Mouse (Mus musculus): Measurements from ENCODE around the gene Tbrg4.

Tbrg4 gene

GRCm38 (mm10) chr11:6589838-6590237 is 36.0 kb downstream of the Tbrg4 start:
- no peak for DNase-seq

DNA sequence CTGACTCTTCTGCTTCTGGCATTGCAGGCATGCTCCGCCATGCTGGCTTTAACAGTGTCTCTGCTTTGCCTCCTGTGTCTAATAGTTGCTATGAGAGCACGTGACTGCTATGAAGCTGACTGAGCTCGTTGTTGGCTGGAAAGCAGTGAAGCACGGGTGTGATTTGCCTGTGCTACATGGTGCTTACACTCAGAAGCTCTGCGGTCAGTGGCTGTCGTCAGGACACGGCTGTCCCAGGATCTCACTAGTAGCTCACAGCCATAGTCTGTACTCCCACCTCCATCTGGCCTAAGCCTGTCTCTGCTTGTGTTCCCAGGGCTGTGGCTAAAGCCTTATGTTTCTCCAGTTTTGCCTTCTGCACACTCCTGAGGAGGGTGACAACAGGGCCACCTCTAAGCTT is 37.6 kb downstream of the Tbrg4 start:
- DNase-seq: no peak

DNA sequence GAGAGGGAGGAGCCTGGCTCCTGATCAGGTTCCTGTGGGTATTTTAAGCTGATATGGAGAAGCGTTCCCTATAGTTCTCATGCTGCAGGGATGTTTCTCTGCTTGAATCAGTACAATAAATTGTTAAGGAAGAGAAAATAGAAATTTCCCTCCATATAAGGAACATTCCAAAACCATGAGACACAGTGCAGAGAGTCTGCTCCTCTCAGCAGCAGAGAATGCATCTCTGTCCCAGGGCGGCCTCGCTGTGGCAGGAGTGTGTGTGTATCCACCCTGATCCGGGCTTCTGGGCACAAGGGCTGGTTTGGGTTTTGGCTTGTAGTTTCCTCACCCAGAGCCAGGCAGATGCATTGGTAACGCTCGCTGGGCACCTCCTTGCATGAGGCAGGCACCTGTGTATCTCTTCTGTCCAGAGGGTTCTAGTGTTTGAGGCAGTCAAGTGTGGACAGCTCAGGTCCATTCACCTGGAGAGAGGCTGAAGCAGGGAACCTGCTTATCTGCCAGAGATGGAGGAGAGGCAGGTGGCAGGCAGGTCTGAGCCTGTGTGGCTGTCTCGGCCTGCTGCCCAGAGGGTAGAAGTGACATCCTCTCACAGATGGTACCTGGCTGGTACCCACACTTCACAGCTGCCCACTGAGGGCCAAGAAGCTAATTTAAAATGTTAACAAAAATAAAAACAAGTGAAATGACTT is 38.5 kb downstream of the Tbrg4 start:
- no peak for DNase-seq

DNA sequence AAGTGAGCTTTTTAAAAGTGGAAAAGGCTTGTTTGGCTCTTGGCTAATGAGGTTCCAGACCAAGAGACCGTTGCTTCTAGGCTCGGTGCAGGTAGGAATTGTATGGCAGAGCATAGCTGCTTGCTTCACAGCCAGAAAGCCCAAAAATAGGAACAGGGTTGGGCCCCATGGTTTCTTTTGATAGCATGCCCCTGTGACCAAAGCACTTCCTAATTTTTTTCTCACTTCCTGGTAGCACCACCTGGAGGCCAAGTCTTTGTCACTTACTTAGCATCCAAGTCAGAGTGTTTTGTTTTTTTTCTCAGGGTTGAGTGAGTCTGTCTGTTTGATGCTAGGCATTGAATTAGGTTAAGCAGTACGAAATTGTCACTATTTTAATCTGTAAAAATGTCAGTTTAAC is 39.2 kb downstream of the Tbrg4 start:
- peak; percentile 66 for DNase-seq

DNA sequence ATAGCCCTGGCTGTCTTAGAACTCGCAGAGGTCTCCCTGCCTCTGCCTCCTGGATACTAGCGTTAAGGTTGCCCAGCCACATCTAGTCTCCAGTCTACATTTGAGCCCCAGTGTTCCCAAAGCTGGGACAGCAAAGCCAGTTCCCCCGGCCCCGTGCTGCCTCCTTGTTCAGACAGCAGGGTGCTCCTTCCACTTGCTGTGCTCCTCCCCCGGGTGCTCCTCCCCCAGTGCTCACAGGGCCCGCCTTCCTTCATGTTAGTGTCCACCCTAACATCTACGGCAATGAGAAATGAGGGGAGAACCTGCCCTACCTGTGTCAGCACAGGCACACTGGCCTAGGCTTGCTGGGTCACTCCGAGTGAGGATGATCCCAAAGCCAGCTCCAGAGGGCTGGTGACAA is 40.1 kb downstream of the Tbrg4 start:
- no peak for DNase-seq

GRCm38 (mm10) chr11:6581560-6581959 is 44.3 kb downstream of the Tbrg4 start:
- DNase-seq: no peak

GRCm38 (mm10) chr11:6580065-6580750 is 45.7 kb downstream of the Tbrg4 start:
- DNase-seq: peak; percentile 43

DNA sequence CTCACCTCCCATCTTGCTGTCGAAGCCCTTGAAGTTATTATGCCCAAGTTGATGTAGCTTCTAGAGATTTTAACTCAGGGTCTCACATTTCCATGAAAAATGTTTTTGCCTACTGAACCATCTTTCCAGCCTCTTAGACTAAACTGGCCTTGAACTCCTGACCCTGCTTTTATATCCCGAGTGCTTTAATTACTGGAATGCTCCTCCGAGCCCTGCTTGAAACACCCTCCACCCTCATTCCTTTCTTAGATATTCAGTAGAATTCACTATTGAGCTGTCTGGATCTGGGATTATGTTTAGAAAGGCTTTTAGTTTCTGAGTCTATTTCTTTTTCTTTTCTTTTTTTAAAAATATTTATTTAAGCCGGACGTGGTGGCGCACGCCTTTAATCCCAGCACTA is 46.5 kb downstream of the Tbrg4 start:
- no peak for DNase-seq

DNA sequence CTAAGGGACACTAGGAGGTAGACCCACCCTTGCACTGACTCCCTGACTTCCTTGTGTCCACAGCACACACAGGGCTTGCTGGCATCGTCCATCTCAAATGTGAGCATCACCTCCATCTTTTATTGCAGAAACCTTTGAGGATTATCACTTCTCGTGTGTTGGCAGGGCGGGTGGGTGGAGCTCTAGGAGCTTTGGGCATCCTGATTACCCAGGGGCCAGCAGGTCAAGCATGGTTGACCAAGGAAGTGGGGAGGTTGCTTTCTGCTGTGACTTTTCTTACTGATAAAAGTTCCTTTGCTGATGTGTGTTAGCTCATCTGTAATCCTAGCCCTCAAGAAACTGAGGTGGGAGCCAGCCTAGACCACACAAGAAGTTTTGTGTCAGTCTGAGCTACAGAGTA is 49.7 kb downstream of the Tbrg4 start:
- DNase-seq: no peak

DNA sequence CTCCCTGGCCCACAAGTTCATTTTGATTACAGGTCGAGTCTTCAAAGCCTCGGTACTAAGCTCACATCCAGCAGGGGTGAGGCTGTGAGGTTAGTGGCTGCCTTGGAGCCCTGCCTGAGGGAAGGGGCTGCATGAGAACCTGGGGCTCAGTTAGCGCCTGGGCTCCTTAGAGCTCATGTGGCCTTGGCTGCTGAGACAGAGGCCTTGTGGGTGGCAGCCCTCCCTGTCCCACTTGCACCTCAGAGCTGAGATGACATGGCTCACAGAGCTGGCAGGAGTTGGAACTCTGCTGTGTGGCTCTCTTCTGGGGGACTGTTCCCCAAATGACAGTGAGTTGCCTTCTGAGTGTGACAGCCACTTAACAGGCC is 56.5 kb downstream of the Tbrg4 start:
- DNase-seq: no peak

- no peak for DNase-seq
Measured at GRCm38 (mm10) chr11:6568584-6569409, 57.1 kb downstream of the Tbrg4 start.

DNA sequence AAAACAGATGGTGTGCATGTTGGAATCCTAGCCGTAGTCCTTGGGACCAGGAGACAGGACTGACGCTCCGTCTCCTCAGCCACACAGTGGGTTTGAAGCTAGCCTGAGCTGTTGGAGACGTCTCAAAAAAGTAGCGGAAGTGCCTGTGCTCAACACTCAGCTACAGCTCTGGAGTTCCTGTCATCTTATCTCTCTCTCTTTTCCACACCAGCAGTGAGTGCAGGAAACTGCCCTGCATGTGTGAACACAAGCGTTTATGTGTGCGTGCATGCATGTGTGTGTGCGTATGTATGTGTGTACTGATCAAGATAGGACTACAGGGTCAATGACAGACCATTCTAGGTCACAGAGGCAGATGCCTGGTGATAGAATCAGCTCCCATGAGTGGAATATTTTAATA is 57.9 kb downstream of the Tbrg4 start:
- DNase-seq: no peak

DNA sequence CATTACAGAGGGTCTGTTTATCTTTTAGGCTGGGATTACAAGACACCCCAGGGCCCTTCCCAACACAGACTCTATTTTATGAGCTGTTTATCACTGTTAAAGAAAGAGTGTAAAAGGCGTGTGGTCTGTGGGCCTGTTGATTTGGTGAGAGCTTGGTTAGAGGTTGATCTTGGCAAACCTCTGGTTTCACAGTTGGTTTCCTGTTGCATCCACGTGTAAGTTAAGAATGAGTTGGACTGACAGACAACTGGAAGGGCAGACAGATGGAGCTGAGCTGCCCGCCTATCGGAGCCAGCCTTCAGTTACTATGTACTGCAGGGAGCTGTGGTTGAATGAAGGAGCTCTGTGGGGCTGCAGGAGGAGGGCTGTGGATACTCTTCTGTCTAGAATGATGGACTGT is 59.4 kb downstream of the Tbrg4 start:
- no peak for DNase-seq
